Mouse (Mus musculus) lung, adult 2 months (tissue): ENCODE measurements around the gene Sarm1.

ENCODE experiments used
- CTCF ChIP-seq: fragments of 200-500 bp; IDR thresholded peaks from 2 replicates; pipeline ENCODE4 v1.5.1; 2011; ENCODE audit warnings: mild to moderate bottlenecking, low read length, control low read depth; ENCODE audit not compliant: insufficient read depth
- POLR2A ChIP-seq: fragments of 200-500 bp; IDR thresholded peaks from 2 replicates; pipeline ENCODE4 v1.6.1; 2011; ENCODE audit warnings: low read depth, mild to moderate bottlenecking, control low read depth, low read length, borderline replicate concordance; ENCODE audit errors: extremely low read depth

DNA sequence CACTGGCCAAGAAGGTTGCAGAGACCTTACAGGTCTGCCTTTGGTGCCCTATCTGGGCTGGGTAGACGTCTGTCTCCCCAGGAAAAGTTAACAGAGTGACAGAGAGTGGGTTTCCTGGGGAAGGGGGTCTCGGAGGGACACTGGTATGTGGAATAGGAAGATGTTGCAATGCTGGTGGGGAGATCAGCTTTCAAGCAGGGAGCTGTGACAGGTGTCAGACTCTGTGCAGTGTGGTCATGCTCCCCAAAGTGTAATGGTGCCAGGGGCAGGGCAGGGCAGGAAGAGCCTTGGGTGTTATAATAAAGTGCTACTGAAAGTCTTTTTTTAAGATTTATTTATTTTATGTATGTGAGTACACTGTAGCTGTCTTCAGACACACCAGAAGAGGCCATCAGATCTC is 47.2 kb downstream of the Sarm1 start:
- TF ChIP-seq CTCF (no peak), POLR2A (no peak)
